Mouse (Mus musculus) cerebellum, adult (tissue): ENCODE results near the gene Ly6g6e.
"Not testable (repeated sequence)": the region's sequence is repeated elsewhere in the genome, so short reads cannot be mapped to it uniquely, and the experiment has no call there.

Source experiments
- ATAC-seq: cut with Nextera tagmentation; 2 replicates; pipeline ENCODE4 v1.9.2; 2017; ENCODE audit warnings: mild to moderate bottlenecking, moderate library complexity, mixed read lengths; ENCODE audit not compliant: insufficient number of reproducible peaks, low FRiP score, low TSS enrichment

The Ly6g6e gene

DNA sequence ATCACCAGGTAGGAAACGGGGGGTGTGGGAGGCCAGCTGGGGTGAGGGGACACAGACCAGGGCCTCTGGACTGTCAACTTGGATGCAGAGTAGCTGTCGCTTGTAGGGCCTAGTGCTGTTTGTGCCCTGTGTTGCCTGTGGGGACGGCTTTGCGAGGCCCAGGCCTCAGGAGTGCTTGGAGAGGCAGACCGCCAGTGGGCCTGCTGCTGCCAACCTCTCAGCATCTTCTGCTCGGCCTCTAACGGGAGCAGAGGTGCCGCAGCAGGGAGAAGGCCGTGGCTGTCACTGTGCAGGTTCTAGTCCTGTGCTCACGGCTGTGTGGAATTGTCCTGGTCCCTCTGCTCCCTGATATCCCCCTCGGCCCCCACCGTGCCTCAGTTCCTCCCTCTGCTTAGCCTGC, 19.9 kb downstream of the Ly6g6e start:
- ATAC-seq = no peak

DNA sequence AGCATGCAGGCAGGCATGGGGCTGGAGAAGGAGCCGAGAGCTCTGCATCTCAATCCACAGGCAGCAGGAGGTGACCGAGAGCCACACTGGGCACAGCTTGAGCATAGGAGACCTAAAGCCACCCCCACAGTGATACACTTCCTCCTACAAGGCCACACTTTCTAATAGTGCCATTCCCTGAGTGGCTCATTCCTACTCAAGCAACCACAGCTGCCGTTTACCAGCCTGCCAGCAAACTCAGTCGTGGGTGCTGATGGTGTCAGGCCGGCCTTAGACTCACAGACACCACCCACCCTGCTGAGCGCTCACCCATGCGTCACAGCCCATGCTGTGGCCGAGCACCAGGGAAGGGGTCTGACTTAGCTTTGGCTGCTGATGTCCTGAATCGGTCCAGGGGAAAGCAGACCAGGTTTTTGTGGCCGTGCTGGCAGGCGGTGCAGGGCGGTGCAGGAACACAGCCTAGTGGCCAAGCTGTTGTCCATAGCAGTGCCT, 20.5 kb downstream of the Ly6g6e start:
- ATAC-seq = peak; percentile 52; the same call in 1 of the 2 replicates

DNA sequence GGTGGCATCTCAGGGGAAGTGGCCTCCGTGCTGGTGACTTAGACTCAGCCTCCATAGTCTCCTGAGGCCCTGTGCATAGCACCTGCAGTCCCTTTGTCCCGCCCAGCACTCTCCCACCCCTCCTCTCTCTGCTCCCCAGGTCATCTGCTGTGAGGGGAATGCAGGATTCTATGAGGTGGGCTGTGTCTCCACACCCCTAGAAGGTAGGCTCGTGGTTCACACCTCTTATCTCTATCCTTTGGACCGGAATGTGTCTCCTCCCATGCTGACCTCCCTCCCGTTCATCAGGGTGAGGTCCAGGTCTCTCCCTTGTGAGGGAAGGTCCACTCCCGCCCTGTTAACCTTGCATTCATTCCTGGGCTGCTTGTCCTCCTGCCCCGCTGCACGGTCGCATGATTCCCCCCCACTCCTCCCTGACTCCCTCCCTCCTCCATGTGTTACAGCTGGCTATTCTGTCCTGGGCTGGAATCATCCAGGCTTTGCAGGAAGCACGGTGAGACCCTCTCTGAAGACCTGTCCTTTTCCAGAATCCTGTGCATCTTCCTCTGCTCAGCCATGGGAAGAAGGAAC, 23.6 kb downstream of the Ly6g6e start:
- ATAC-seq = no peak

DNA sequence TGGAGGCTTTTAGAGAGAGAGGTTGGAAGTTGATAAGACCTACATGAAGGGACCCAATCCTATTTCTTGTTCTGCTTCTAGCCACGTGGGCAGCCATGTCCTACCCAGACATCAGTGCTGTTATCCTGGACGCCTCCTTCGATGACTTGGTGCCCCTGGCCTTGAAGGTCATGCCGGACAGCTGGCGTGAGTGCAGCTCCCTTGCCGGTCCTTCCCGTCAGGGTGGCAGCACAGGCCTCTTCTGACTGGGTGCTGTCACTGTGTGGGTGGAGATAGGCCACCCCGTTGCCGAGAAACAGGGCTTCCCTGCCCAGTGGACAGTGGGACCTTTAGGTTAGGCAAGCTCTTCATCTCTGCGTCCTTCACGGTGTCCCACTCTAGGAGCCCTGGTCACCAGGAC, 24.5 kb downstream of the Ly6g6e start:
- no peak for ATAC-seq

GRCm38 (mm10) chr17:35102299-35102698, 25.6 kb downstream of the Ly6g6e start:
- ATAC-seq = no peak

DNA sequence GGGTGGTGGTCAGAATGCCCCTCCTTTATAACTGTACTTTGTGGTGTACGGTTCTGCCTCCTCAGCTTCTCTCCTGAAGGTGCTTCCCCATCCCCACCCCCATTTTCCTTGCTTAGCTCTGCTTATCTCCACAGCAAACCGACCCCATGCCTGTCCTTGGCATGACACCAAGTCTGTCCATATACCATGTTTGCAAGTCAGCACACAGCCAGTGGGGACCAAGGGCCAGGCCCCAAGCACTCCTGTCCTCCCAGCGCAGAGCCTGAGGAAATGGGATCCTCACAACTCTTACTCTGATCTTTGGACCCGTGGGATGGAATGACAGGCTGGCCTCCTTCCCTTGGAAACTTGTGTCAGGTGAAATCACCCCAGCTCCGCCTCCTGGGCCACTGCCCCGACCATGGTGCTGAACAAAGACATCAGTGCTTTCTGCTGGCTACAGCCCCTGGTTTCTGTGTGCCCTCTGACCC, 26.6 kb downstream of the Ly6g6e start:
- no peak for ATAC-seq

DNA sequence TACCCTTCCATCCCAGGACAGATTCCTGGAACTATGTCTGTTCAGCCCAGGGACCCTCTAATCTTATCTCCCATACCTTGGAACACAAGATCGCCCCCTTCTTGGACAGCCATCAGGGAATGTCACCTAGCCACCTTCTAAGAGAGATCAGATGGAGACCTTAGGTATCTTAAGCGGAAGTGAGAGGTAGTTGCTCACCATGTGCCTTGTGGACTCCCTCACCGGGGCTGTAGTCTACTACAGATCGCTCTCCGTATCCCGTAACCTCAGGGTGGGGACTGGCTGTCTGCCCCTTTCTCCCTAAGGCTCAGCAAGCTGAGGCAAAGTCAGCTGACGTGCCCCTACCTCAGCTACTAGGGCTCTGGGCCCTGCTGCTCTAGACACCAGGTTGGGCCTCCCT, 27.4 kb downstream of the Ly6g6e start:
- no peak for ATAC-seq

DNA sequence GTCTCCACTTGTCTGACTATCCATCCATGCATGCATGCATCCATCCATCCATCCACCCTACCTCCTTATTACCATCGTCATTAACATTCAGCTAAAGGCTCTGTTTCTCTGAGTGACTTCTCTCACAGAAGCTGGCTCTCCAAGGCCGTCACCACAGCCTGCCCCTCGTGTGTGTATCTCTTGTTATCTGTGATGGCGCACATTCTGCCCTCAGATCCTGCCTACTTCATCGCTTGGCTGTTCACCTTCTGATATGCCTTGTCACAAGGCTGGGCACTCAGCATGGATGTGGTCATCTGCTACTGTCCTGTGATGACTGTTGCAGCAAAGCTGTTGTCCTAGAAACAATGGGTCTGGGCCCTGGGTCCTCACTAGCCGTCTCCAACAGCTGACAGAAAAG, 28.1 kb downstream of the Ly6g6e start:
- no peak for ATAC-seq

- peak; percentile 34; the same call in 1 of the 2 replicates for ATAC-seq
Observed at GRCm38 (mm10) chr17:35105740-35106389, 29.2 kb downstream of the Ly6g6e start.

- ATAC-seq = no peak
Observed at GRCm38 (mm10) chr17:35106522-35106921, 29.8 kb downstream of the Ly6g6e start.

- peak; percentile 50; the same call in 1 of the 2 replicates for ATAC-seq
Observed at GRCm38 (mm10) chr17:35108097-35108496, 31.4 kb downstream of the Ly6g6e start, which contains the start of gene Ly6g5c. Gene Ly6g5c, plus strand, starts transcription at chr17:35108279.

- no peak for ATAC-seq
Observed at GRCm38 (mm10) chr17:35111774-35112173, 35.1 kb downstream of the Ly6g6e start.

- no peak for ATAC-seq
Observed at GRCm38 (mm10) chr17:35115046-35116019, 38.6 kb downstream of the Ly6g6e start, which contains the start of gene Ly6g5b. Gene Ly6g5b, minus strand, starts transcription at chr17:35115428.

- ATAC-seq = peak; percentile 29; the same call in 1 of the 2 replicates
Observed at GRCm38 (mm10) chr17:35120745-35121142, 44.0 kb downstream of the Ly6g6e start.

GRCm38 (mm10) chr17:35121143-35121799, 44.6 kb downstream of the Ly6g6e start, which contains the start of gene Gpank1:
Gene Gpank1, plus strand, starts transcription at chr17:35121455.
- ATAC-seq = peak; percentile 91

DNA sequence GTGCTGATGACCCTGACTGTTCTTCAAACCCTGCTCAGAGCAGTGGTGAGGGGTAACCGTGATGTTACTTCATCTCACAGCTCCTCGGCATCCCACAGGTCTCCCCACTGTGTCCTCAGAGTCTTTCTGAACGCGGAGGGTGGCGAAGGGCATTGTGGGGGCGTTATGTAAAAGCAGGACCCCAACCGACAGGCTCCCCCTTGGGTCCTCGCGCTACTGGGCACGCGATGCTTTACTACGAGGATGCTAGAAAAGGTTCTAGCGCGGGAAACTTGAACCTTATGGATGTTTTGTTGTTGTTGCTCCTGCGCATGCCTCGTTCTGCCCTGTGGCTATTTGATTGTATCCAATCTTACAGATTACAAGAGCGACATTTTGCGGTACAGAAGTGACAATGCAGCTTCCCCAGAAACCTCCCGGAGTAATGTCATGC, 45.2 kb downstream of the Ly6g6e start, which contains the start of gene Csnk2b:
Gene Csnk2b, minus strand, starts transcription at position 183 of the 433 bp plus-strand sequence.
- peak; percentile 7; the same call in 1 of the 2 replicates for ATAC-seq

- not testable (repeated sequence) for ATAC-seq
Observed at GRCm38 (mm10) chr17:35123287-35123686, 46.6 kb downstream of the Ly6g6e start.

GRCm38 (mm10) chr17:35124261-35124896, 47.7 kb downstream of the Ly6g6e start:
- not testable (repeated sequence) for ATAC-seq

GRCm38 (mm10) chr17:35125081-35125480, 48.4 kb downstream of the Ly6g6e start:
- no peak for ATAC-seq
